Mouse (Mus musculus) ovary, adult 2 months (tissue): ENCODE data around the gene Got2. TPM values are rescaled to one million over a fixed set of nuclear protein-coding genes. Genes with fewer than 3 reads are reported as not detected.

ENCODE experiments used
- polyA plus RNA-seq: library from polyadenylated mRNA; depleted of rRNA; stranded (reverse); fragments of >200 nt; gene quantifications from 2 replicates; pipeline ENCODE4 v1.2.3, GENCODE M21; 2012; rRNA removed

Got2 gene
- polyA plus RNA-seq, result 98.5 and 99.6 TPM in 2 replicates

GRCm38 (mm10) chr8:95888285-95889136 is at the start of gene Got2:
Gene Got2 (minus strand): TSS chr8:95888547.

DNA sequence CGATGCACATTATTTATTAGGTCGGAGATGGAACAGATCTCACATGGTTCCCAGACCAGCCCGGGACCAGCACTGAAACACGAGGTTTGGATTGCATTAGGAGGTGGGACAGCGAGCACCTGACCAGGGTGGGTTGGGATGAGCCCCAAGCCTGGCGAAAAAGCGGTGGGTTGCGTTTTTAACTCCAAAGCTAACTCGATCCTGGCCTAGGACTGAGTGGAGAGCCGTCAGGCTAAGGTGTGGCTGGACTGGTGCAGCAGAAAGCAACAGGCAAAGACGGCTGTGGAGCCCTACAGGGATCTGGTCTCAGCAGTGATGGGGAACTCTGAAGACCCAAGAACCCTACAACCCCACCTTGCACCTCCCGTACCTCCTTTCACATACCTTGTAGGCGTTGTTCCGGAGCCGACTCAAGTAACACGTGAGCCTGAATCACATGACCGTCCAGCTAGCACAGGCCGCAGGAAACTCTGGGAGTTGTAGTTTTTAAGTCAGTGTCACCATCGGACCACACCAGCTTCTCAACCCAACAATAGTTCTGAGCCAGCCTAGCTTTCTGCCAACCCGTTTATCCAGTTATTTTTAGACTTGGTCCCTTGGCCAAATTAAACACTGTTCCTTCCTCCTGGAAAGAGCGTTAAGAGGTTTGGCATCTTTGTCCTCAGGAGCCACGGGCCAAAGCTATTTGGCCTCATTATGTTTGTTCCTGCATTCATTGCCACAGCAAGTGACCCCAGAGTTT is 35.1 kb downstream of the Got2 start, which contains the start of gene Slc38a7:
TSS of gene Slc38a7 (minus strand) at position 438 of the 742 bp plus-strand sequence.

GRCm38 (mm10) chr8:95825162-95825561 is 63.2 kb downstream of the Got2 start, which contains the start of gene Sap18b:
Gene Sap18b (plus strand): TSS chr8:95825346.

Other genes with a start within 250 kb of the Got2 start
- 37.2 and 51.0 TPM in 2 replicates for gene Ndrg4, start 211.6 kb downstream of the Got2 start, polyA plus RNA-seq
- gene Setd6, start 172.7 kb downstream of the Got2 start, polyA plus RNA-seq, result 15.2 and 21.4 TPM in 2 replicates
- 58.1 and 83.6 TPM in 2 replicates for gene Cnot1, start 81.1 kb downstream of the Got2 start, polyA plus RNA-seq
- 34.8 and 45.9 TPM in 2 replicates for gene Sap18b, start 63.2 kb downstream of the Got2 start, polyA plus RNA-seq
- 35.7 and 42.7 TPM in 2 replicates for gene Slc38a7, start 35.0 kb downstream of the Got2 start, polyA plus RNA-seq